In the genomic region with DNA sequence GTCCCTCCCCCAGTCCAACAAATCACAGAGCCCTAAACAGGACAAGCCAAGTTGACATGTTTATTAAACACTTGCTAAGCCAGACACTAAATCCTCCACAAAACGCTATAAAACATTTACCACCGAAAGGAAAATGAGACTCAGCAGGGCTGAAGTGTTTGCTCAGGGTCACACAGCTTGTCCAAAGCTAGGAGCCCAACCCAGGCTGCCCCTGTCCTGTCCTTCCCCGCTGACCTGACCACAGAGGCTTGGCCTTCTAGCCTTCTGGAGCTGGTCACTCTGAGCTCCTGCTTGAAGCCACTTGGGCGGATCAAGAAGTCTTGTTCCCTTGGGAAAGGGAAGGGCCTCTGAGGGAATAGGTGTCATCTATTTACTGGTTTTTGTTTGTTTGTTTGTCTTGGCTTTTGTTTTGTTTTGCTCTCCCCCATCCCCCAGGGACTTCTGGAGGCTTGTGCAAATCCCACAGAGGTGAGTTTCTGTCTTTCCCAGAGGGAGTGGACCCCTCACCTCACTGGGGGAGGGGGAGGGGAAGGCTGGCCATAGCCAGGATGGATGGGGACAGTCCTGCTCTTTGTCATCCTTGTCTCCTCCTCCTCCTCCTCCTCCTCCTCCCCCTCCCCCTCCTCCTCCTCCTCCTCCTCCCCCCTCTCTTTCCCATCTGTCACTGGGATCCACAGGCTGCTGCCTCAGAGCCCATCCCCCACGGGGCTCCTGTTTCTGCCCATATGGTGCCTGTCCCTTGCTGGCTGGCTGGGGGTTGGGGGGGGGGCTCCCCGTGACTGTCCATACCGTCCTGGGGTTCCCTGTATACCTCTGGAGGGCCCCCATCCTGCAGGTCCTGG, we compare ENCODE assay signal across 8 mouse cellular contexts. TPM values are rescaled to one million over a fixed set of nuclear protein-coding genes. Genes with fewer than 3 reads are reported as not detected.
DNase-seq lines count a peak whose midpoint lies in the region; TF ChIP-seq lines count a peak whose summit lies in the region.

No protein-coding gene starts in this region.

- TF ChIP-seq POLR2A in embryonic fibroblast, embryonic 13.5 days (IDR thresholded peaks at IDR 0.05; ENCODE audit: low read depth, low read length), result no peak
- TF ChIP-seq POLR2A in thymus, adult 2 months (IDR thresholded peaks at IDR 0.05; ENCODE audit: control insufficient read depth, extremely low read depth, insufficient read depth, low read length, poor library complexity), result no peak

- DNase-seq in gastrocnemius, adult 2 months, result no peak
- DNase-seq in gastrocnemius, postnatal 25 days, result no peak
- peak; percentile 64 for DNase-seq in kidney, postnatal 10 days
- DNase-seq in yolk sac, embryonic 10.5 days (ENCODE audit: low spot score), result peak; percentile 62
- no peak for DNase-seq in thymus, adult 2 months
- DNase-seq in thymus, postnatal 10 days (ENCODE audit: low spot score in 2 of 2), result no peak

- TF ChIP-seq CTCF in gastrocnemius, adult 2 months (IDR thresholded peaks at IDR 0.05), result no peak
- TF ChIP-seq CTCF in E14TG2a.4 (conservative IDR thresholded peaks at IDR 0.05; ENCODE audit: low read length), result no peak
- no peak for TF ChIP-seq CTCF in embryonic fibroblast, embryonic 13.5 days (IDR thresholded peaks at IDR 0.05; ENCODE audit: borderline replicate concordance, insufficient read depth, low read length)
- TF ChIP-seq CTCF in thymus, adult 2 months (IDR thresholded peaks at IDR 0.05; ENCODE audit: borderline replicate concordance, control insufficient read depth, extremely low read depth, insufficient read depth, low read length, poor library complexity), result no peak

- H3K4me1 ChIP-seq in E14TG2a.4 (replicated peaks; ENCODE audit: low read depth, low read length), result peaks cover 79% of the 10 kb centered on the region
- peaks cover 3% of the 10 kb centered on the region; the same call in 1 of the 2 replicates for H3K4me1 ChIP-seq in embryonic fibroblast, embryonic 13.5 days (ENCODE audit: control insufficient read depth, insufficient read depth, low read length)
- H3K4me1 ChIP-seq in thymus, adult 2 months (replicated peaks; ENCODE audit: control insufficient read depth, insufficient read depth, low read length), result peaks cover 13% of the 10 kb centered on the region

- peak overlapping the region; percentile 80 for H3K4me3 ChIP-seq in gastrocnemius, adult 2 months
- H3K4me3 ChIP-seq in E14TG2a.4 (replicated peaks; ENCODE audit: low read length), result peak overlapping the region; percentile 70
- H3K4me3 ChIP-seq in embryonic fibroblast, embryonic 13.5 days (ENCODE audit: insufficient read depth, low read length), result no peak overlapping the region
- H3K4me3 ChIP-seq in thymus, adult 2 months (ENCODE audit: control insufficient read depth, insufficient read depth, low read length), result no peak overlapping the region

- WGBS in thymus, adult 2 months, result 87% methylated on average over 6 of the region's 7 CpGs

- H3K27me3 ChIP-seq in E14TG2a.4 (ENCODE audit: insufficient read depth, low read length), result no peaks in the 10 kb centered on the region; the same call in 1 of the 2 replicates
- no peaks in the 10 kb centered on the region for H3K27me3 ChIP-seq in thymus, adult 2 months (ENCODE audit: control insufficient read depth, insufficient read depth, low read length)

- peak overlapping the region; percentile 83 for H3K27ac ChIP-seq in gastrocnemius, adult 2 months
- H3K27ac ChIP-seq in embryonic fibroblast, embryonic 13.5 days (ENCODE audit: insufficient read depth, low read length), result 0 out of 2 replicates have a peak overlapping the region, but pooled peaks have one; percentile 3
- H3K27ac ChIP-seq in thymus, adult 2 months (ENCODE audit: control insufficient read depth, insufficient read depth, low read length), result no peak overlapping the region

- intact Hi-C loops in gastrocnemius, adult 2 months (cut with DNase I), result no loop called here

- H3K9me3 ChIP-seq in E14TG2a.4 (ENCODE audit: low read length), result peaks cover 6% of the 10 kb centered on the region

- peaks cover 15% of the 10 kb centered on the region for H3K36me3 ChIP-seq in E14TG2a.4 (ENCODE audit: insufficient read depth, low read length)
- no peaks in the 10 kb centered on the region for H3K36me3 ChIP-seq in thymus, adult 2 months (ENCODE audit: control insufficient read depth, insufficient read depth, low read length)

RNA-seq across cellular contexts. Expression of a gene that starts 2.7 kb away (rescaled TPM):
- 1 to 10 TPM; 3.8 to 4.5 TPM for total RNA-seq in gastrocnemius, adult 2 months (2021)
- total RNA-seq in gastrocnemius, postnatal 25 days (2021), result 1 to 10 TPM; 5.2 to 6.5 TPM
- polyA plus RNA-seq in embryonic fibroblast, embryonic 13.5 days (2011; ENCODE audit: insufficient read length, low read depth, missing spikeins), result 8.2 and 12.8 TPM in 2 replicates
- polyA plus RNA-seq in thymus, adult 2 months (2012; rRNA removed), result 5.4 and 5.8 TPM in 2 replicates

RNA-seq across cellular contexts. Expression of a gene that starts 10.1 kb away (rescaled TPM):
- 1 to 10 TPM; 4.7 to 6.0 TPM for total RNA-seq in gastrocnemius, adult 2 months (2021)
- total RNA-seq in gastrocnemius, postnatal 25 days (2021), result 1 to 10 TPM; 3.4 to 5.2 TPM
- polyA plus RNA-seq in embryonic fibroblast, embryonic 13.5 days (2011; ENCODE audit: insufficient read length, low read depth, missing spikeins), result 11.6 and 11.7 TPM in 2 replicates
- 426 and 460 TPM in 2 replicates for polyA plus RNA-seq in thymus, adult 2 months (2012; rRNA removed)

RNA-seq across cellular contexts. Expression of a gene that starts 11.9 kb away (rescaled TPM):
- 1 to 10 TPM in 1 of 2 experiments, under 1 TPM in 1; 0.86 to 2.6 TPM for total RNA-seq in gastrocnemius, adult 2 months (2021)
- total RNA-seq in gastrocnemius, postnatal 25 days (2021), result 1 to 10 TPM; 1.9 to 2.0 TPM
- polyA plus RNA-seq in embryonic fibroblast, embryonic 13.5 days (2011; ENCODE audit: insufficient read length, low read depth, missing spikeins), result 4.7 and 6.6 TPM in 2 replicates
- polyA plus RNA-seq in thymus, adult 2 months (2012; rRNA removed), result 1.6 and 1.8 TPM in 2 replicates

RNA-seq across cellular contexts. Expression of a gene that starts 43.6 kb away (rescaled TPM):
- under 1 TPM; 0.64 to 0.81 TPM for total RNA-seq in gastrocnemius, adult 2 months (2021)
- 1 to 10 TPM in 1 of 2 experiments, under 1 TPM in 1; 0.31 to 1.4 TPM for total RNA-seq in gastrocnemius, postnatal 25 days (2021)
- polyA plus RNA-seq in embryonic fibroblast, embryonic 13.5 days (2011; ENCODE audit: insufficient read length, low read depth, missing spikeins), result 10.6 and 40.6 TPM in 2 replicates
- polyA plus RNA-seq in thymus, adult 2 months (2012; rRNA removed), result 3.6 and 3.7 TPM in 2 replicates

RNA-seq across cellular contexts. Expression of a gene that starts 53.7 kb away (rescaled TPM):
- total RNA-seq in gastrocnemius, adult 2 months (2021), result 10 to 100 TPM; 35.9 to 46.6 TPM
- 10 to 100 TPM; 44.8 to 47.6 TPM for total RNA-seq in gastrocnemius, postnatal 25 days (2021)
- polyA plus RNA-seq in embryonic fibroblast, embryonic 13.5 days (2011; ENCODE audit: insufficient read length, low read depth, missing spikeins), result 67.7 and 68.0 TPM in 2 replicates
- 143 and 146 TPM in 2 replicates for polyA plus RNA-seq in thymus, adult 2 months (2012; rRNA removed)

Comparison
In these comparisons a context has a peak if more than half of its experiments do, and no peak if none do; other contexts are left out.
1. DNase-seq: peak in kidney, postnatal 10 days (single experiment) and yolk sac, embryonic 10.5 days (single experiment); none in gastrocnemius, adult 2 months (single experiment), gastrocnemius, postnatal 25 days (single experiment), thymus, adult 2 months (single experiment) and thymus, postnatal 10 days (0 of 2).
2. H3K4me3 ChIP-seq: peak in gastrocnemius, adult 2 months (single experiment) and E14TG2a.4 (single experiment); none in embryonic fibroblast, embryonic 13.5 days (single experiment) and thymus, adult 2 months (single experiment).